Mouse (Mus musculus) heart, postnatal 0 days (tissue): ENCODE results near the gene Sprr2h.

Experiments
- CTCF ChIP-seq: IDR thresholded peaks from 2 replicates; pipeline ENCODE4 v1.5.1; 2016; ENCODE audit warnings: antibody characterized with exemption, control low read depth, low read depth
- EP300 ChIP-seq: IDR thresholded peaks from 2 replicates; pipeline ENCODE4 v1.6.1; 2016; ENCODE audit warnings: antibody characterized with exemption, low read depth

- TF ChIP-seq CTCF (no peak), EP300 (no peak)
Observed at GRCm38 (mm10) chr3:92385385-92385784, at the start of gene Sprr2h.
